Mouse (Mus musculus) layer of hippocampus, adult 8-10 months (tissue): ENCODE results near the gene Spns3. TPM values are rescaled to one million over a fixed set of nuclear protein-coding genes. Genes with fewer than 3 reads are reported as not detected.

ENCODE experiments used
- DNase-seq, 2 experiments: peaks; one replicate each; pipeline ENCODE4 v3.0.0; 2022; ENCODE audit warnings: low spot score in 2 of 2
- total RNA-seq, 4 experiments: library from RNA; stranded (reverse); gene quantifications; 2 replicates each; pipeline ENCODE4 v1.2.4; 2022

Spns3 gene
- total RNA-seq, 4 experiments from 2014 or later, result 0.33 to 0.58 (median 0.48) TPM

DNA sequence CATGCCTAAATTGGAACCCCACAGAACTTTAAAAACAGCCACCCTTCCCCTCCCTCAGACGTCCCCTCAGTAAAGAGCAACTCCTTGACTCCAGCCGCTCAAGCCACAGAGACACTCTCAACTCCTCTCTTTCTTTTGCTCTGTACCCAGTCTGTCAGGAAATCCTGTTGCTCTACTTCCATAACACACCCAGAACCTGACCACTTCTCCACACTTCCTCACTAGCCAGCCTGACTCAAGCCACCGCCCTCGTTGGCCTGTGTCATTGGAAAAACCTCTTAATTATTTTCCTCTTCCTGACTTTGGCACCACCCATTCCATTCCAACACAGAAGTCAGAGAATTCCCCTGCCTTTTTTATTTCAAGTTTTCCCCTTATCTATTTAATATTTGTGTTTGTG, 31.1 kb downstream of the Spns3 start:
- DNase-seq, result no peak

GRCm38 (mm10) chr11:72518449-72518848, 31.9 kb downstream of the Spns3 start:
- DNase-seq, result no peak

GRCm38 (mm10) chr11:72514967-72515366, 35.3 kb downstream of the Spns3 start:
- no peak for DNase-seq

GRCm38 (mm10) chr11:72508651-72509050, 41.7 kb downstream of the Spns3 start:
- DNase-seq, result no peak

- no peak for DNase-seq
Observed at GRCm38 (mm10) chr11:72507651-72508050, 42.7 kb downstream of the Spns3 start.

DNA sequence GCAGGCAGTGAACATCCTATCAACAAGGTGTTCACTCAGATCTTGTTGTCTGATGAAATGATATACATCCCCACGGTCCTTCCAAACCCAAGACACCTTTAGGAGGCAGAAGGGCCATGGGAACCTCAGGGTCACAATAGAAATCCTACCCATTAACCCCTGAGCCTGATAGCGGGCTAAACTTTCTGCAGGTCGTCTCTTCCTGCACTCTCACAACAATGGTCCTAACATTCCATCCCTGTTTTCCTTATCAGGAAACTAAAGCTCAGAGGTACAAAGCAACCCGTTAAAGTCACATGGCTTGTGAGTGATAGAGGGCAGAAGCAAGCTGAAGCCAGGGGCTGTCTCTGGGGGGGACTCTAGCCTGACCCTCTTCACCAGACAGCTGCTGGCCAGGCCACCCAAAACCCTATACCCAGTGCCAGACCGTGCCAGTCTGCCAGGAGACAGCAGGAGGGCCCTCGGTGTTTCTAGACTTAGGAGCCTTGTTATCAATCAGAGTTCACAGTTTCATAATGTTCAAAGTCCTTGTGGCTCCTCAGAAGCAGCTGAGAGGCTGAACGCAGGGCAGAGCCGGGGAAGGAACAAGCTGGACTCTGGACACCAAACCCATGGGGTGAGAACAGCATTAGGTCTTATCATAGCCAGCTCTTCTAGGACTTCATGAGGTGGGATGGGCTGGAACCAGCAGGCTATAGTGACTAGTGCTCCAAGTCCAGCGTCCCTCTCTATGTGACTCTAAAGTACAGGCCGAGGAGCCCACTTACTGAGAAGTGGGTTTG, 46.1 kb downstream of the Spns3 start:
- no peak for DNase-seq

GRCm38 (mm10) chr11:72503501-72503921, 46.8 kb downstream of the Spns3 start:
- no peak for DNase-seq

GRCm38 (mm10) chr11:72502236-72502635, 48.1 kb downstream of the Spns3 start:
- DNase-seq, result peak in 1 of 2 experiments; percentile 46

DNA sequence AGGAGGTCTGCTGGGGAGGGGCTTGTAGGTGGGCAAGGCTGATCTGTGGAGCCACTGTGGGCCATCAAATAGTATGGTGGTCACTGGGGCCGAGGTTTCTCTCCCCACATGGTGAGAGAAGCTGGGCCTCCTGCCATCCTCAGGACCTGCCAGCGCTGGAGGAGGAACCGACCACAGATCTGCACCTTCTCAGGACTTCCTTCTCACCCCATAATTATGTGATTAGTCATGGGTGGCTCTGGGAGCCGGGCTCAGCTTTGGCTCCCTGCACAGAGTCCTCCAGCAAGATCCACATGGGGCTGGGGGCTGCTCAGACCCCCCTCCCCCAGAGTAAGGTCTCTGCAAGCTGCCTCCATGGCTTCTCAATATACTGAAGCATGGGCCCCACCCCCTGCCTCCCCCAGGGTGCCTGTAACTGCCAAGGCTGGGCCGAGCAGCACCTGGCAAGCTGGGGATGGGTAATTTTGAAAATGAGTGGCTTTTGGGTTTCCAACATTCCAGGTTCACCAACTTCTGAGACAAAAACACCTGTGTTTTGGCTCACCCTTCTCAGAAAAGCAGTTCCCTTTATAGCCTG, 48.8 kb downstream of the Spns3 start:
- DNase-seq, result no peak

- DNase-seq, result no peak
Observed at GRCm38 (mm10) chr11:72500139-72500538, 50.2 kb downstream of the Spns3 start.

GRCm38 (mm10) chr11:72497367-72497766, 52.9 kb downstream of the Spns3 start:
- no peak for DNase-seq

- DNase-seq, result no peak
Observed at GRCm38 (mm10) chr11:72496775-72497174, 53.5 kb downstream of the Spns3 start.

DNA sequence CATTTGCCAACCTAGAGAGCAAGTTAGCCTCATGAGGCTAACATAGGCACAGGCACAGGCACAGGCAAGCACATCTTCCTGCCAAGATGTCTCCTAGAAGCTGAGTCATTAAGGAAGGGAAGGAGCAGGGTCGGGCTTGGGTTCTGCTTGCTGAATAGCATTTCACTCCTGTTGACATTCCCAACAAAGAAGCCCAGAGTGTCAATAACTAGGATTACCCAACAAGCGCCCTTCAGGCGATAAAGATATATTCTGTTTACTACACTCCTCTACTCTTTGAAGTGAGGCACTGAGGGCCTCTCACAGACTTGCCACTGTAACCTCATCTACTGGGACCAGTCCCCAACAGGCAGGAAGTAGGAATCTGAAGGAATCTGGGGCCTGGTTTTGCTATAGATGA, 54.2 kb downstream of the Spns3 start:
- DNase-seq, result no peak

DNA sequence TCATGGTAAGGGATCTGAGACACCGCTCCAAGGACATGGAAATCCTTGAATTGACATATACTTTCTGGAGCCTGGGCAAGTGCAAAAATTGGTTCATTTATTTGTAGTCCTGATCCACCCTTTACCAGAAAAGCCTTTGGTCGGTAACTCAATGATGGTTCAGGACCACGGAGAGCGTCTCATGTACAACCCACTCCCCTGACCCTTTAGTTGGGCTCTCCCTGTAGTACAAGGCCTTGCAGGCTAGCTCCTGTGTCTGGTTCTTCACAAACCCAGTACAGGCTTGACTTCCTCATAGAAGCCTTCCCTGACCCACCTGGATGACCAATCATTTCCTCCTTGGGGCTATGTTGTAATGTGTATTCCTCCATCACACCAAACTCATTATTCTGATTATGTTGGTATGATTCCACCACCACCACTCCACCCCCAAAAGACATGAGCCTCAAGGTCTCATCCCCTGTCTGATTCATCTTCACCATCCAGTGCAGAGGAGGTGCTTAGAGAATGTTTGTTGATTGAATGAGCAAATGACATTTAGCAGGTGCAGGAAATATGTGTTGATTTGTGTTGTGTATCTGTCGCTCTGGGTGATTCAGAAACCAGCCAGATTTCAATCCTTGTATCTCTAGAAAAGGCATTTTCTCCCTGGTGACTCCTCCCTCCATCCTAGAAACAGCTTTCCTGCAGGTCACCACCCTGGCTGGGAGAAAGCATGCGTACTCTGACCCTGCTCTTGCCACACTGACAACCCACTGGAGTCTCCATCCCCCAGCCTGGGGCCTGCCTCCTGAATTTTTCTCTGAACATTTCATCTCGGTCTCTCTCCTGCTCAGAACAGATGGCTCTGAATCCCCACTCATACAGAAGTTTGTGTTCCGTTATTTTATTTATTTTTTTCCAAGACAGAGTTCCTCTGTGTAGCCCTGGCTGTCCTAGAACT, 56.0 kb downstream of the Spns3 start:
- peak in 1 of 2 experiments; percentile 53 for DNase-seq

DNA sequence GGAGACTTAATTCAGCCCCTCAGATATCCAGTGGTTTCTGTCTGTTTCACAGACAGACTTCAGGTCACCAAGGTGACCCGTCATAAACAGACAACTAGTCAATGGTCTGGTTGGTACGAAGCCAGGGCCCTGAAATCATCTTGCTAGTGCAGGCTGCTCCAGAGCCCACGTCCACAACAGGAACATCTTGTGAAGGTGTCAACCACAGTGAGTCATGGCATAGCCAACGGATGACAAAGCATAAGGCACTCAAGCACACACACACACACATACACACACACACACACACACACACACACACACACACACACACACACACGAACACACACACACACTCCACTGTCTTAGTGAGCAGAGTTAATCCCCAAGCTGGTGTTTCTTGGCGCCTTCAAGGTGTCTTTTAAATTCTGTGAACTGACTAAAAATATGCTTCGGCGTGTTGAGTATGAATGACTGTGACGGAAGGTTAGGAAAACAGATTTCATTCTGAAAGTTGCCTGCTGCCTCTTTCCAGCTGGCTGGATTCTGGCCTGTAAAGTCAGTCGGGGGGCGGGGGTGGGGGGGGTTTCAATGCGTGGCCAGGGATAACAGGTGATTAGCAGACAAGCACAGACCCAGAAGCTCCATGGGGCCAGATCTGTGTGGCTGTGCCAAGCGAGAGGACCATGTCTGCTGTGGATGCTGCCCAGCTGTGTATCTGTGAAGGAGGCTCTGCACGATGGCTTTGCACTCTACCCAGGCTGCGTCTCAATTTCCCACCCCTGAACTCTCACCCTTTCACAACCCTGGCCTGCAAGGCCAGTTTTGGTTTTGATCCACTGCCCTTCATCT, 59.0 kb downstream of the Spns3 start:
- DNase-seq, result no peak

- DNase-seq, result peak; percentile 90 to 94
Observed at GRCm38 (mm10) chr11:72489881-72490301, 60.4 kb downstream of the Spns3 start, which contains the start of gene Spns2. TSS of gene Spns2 (minus strand) at chr11:72489904.

GRCm38 (mm10) chr11:72489397-72489796, 60.9 kb downstream of the Spns3 start:
- no peak for DNase-seq

DNA sequence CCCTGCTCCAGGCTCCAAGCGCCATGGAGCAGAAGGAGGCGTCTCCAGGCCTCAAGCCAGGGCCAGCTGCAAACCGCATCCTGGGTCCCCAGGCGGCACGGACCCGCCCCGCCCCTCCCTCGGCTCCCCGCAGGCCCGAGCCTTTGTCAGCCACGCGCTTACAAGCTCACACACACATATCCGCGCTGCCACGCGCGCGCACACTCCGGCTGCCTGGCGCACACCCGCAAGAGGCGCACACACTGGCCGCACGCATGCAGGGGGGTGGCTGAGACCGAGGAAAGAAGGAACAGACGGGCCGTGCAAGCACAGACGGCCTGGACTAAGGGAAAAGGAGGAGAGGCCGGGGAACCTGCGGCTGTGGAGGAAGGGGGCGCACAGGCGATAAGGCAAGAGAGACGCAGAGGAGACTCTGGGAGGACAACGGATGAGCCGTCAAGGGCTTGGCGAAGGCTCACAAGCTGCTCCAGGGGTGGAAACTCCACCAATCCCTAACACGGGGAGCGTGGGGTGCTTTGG, 61.5 kb downstream of the Spns3 start:
- peak; percentile 66 to 77 for DNase-seq

GRCm38 (mm10) chr11:72487739-72488138, 62.6 kb downstream of the Spns3 start:
- no peak for DNase-seq

DNA sequence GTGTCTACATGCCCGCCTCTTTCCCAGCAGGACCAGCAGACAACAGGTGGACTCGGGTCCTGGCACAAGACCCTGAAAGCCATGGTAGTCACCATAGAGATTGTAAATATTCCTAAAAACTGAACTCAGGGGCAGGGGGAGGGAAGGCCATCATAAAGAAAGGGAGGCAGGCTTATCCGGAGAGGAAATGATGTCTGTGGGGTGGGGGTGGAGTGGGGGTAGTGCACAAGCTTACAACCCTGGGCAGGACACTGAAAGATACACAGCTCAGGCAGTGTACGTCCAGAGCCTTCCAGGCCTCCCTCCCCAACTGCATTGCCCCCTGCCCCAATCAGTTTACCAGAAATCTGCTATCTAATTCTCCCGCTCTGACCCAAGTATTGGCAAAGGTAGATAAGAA, 63.1 kb downstream of the Spns3 start:
- DNase-seq, result no peak

DNA sequence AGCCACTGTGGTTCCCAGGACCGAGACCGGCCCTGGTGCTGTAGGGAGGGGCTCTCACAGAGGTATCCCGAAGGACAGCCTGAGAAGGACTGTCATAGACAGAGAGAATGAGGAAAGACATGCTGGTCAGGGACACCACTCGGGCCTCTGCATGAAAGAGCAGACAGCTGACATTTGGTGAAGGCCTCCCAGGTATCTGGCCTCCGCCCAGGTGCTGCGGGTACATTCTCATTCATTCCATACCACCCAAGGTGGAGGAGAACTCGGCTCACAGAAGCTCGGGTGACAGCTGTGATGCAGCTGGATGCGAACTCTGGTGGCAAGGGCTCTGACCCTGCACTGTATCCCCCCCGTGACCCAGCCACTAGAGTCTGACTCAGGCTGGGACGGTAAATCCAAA, 64.3 kb downstream of the Spns3 start:
- DNase-seq, result no peak
